Mouse (Mus musculus) forelimb bud, embryonic 11.5 days (tissue): Measurements from ENCODE around the gene Mpv17.
A peak's percentile ranks its signal among the peaks of the same experiment; 100 is the strongest.

Source experiments
- DNase-seq: peaks from one replicate; pipeline ENCODE4 v3.0.0-alpha.2; 2012; ENCODE audit warnings: low read depth, low spot score

The Mpv17 gene

GRCm38 (mm10) chr5:31154152-31154553 is at the start of gene Mpv17:
Gene Mpv17, minus strand, starts transcription at chr5:31154251.
- peak; percentile 88 for DNase-seq

GRCm38 (mm10) chr5:31202933-31203332 is 48.9 kb upstream of the Mpv17 start:
- DNase-seq, result no peak

GRCm38 (mm10) chr5:31201742-31202590 is 47.9 kb upstream of the Mpv17 start, which contains the start of gene Zfp513:
Gene Zfp513, minus strand, starts transcription at chr5:31202303.
- DNase-seq, result peak; percentile 99

DNA sequence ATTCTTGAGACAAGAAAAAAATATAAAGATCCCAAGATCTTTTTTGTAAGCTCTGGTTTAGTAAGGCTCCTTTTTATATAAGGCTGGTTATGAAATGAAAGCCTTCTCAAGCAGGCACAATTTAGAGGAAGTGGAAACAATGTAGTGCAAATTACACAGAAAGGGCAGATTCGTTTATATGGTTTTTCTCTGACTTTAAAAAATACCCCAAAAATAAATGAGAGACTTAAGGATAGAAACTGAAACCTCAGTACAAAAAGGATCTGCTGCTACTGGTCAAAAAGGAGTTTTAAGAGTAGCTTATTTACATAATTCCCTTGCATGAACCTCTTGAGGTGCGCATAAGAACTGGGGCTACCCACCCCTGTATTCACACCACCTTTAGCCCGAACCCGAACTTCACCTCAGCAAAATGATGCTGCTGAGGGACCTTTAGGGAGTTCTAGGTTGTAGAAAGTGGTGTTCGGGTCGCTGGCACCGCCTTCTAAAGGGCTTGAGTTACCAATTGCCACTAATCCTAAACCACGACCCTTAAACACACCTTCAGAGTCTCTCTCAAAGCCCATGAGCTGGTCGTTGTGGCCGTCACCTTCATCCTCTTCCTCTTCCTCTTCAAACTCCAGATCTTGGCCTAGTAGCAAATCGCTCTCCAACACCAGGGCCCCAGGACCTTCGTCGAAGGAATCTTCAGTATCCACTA is 47.1 kb upstream of the Mpv17 start:
- peak; percentile 12 for DNase-seq

GRCm38 (mm10) chr5:31200327-31200768 is 46.3 kb upstream of the Mpv17 start:
- no peak for DNase-seq

- DNase-seq, result no peak
These were observed 45.8 kb upstream of the Mpv17 start for GRCm38 (mm10) chr5:31199893-31200292.

- DNase-seq, result no peak
These were observed 45.4 kb upstream of the Mpv17 start for GRCm38 (mm10) chr5:31199321-31199892.

DNA sequence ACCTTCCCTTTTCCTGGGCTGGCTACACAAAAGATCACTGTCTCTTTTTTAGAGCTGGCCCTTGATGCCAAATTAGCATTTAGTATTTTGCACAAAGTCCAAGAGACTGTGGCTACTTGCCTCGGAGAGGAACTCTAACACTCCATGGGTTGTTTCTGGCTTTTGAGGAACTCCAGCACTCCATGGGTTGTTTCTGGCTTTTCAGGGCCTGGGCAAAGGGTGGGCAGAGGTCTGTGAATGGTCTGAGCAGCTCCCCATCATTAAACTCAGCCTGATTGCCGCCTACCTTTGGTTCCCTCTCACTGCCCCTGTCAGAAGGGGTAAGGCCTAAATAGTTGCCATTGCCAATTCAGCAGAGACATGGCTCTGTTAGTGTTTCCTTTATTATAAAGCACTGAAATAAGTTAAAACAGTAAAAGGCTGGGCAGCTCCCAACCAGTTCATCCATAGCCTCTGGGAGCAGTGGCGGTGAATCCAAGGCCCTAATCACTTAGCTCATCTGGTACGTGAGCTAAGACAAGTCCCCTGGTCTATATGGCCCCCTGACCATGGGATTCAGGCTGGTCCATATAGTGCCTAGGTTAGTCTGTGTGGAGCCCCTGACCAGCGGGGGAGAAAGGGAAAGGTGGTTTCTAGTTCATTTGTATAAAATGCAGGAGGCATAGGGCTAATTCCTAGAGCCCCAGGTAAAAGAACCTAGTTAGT is 44.7 kb upstream of the Mpv17 start:
- DNase-seq, result no peak

GRCm38 (mm10) chr5:31198170-31198569 is 44.1 kb upstream of the Mpv17 start:
- DNase-seq, result no peak

GRCm38 (mm10) chr5:31197072-31197471 is 43.0 kb upstream of the Mpv17 start:
- no peak for DNase-seq

DNA sequence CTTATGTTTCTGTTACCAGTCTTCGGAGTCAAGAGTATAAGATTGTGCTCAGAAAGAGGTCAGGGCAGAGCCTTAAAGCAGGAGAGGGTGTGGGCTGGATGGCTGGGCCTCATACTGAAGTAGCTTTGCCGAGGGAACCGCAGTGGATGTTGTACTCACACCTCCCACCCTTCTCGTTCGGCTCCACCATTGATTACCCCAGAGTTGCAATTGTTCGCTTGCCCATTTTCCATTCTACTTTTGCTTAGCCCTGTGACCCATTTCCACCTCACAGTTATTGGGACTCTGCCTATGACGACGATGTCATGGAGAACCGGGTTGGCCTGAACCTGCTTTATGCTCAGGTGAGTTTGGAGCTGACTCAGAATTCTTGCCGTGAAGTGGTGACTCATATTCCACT is 42.2 kb upstream of the Mpv17 start:
- no peak for DNase-seq

DNA sequence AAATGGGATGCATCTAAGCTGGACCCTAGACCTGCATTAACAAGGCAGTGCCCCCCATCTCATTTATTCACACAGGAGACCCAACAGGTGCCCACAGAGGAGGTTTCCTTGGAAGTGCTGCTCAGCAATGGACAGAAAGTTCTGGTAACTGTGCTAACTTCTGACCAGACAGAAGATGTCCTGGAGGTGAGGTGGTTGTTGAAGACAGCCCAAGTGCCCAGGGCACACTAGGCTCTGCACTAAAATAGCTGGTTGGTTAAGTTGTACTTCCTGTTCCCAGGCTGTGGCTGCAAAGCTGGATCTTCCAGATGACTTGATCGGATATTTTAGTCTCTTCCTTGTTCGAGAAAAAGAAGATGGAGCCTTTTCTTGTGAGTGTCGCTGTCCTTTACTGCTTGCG is 41.6 kb upstream of the Mpv17 start:
- no peak for DNase-seq

- no peak for DNase-seq
These were observed 40.7 kb upstream of the Mpv17 start for GRCm38 (mm10) chr5:31194486-31195485.

DNA sequence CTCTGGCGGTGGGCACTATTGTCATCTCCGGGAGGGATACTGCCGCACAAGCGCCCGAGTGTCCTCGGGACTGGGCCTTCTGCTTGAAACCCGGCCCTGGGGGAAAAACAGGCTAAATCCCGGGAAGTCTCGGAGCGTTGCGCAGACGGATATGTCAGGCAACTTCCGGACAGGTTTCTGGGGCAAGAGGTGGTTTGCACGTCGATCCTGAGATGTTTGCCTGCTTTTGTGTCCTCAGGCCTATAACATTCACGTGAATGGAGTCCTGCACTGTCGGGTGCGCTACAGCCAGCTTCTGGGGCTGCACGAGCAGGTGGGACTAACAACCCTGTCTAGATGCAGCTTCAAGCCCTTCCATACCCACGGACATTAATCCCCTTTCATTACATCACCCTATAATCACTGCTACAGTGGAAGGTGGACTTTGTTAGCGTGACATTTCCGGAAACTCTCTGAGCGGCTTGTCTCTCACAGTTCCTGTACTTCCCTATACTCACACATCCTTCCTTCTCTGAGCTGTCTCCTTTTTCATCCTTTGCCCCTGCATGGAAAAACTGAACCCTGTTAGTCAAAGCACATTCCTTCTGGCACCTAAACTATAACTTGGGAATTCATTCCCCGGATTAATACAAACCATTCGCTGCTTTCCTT is 39.7 kb upstream of the Mpv17 start:
- peak; percentile 12 for DNase-seq

DNA sequence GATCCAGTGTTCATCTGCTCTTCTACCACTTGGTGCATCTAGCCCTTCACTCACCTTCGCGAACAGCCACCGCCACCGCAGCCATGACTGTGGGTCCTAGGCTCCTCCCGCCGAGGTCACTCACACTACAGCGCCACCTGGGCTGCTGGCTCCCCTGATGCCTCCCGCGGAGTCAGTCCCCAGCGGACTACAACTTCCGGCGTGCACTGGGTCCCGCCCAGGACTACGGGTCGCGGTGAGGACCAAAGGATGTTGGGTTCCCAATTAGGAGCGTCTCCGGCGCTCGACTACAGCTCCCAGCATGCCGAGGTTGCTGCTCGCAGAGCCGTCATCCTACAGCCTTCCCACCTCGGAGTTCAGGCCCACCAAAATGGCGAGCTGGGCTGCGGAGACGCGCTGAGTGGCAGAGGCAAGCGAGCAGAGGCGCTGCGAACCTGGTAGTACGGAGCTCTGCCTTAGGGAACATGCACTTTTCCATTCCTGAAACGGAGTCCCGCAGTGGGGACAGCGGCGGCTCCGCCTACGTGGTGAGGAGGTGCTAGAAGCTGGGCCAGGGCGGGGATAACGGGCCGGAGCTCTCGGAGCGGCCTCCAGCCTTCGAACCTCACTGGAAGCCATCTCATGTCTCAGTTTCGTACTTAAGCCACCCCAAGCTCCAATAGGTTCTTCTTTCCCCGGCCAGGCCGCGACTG is 39.0 kb upstream of the Mpv17 start, which contains the start of the genes Snx17 and Eif2b4:
Snx17 (plus strand) TSS at position 289 of the 692 bp plus-strand sequence.
Eif2b4 (minus strand) TSS at position 492 of the 692 bp plus-strand sequence.
- DNase-seq, result peak; percentile 99

GRCm38 (mm10) chr5:31192045-31192938 is 38.2 kb upstream of the Mpv17 start:
- peak; percentile 61 for DNase-seq

DNA sequence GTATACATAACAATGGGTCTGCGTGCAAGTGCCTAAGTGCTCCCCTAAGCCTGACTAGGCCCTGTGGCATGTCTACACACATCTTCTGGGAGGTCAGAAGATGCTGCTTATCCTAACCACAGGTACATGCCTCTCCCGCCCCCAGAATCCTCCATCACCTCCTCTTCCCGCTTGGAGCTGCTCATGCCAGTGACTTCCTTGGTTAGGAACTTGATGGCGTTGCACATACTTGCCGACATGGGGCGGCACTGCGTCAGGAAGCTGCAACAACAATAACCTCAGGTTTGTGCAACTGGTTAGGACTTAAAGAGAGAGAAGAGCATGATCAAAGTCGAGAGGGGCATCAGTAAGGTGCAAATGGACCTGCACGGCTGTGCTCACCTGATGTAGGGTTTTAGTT is 36.1 kb upstream of the Mpv17 start:
- no peak for DNase-seq

- no peak for DNase-seq
These were observed 34.3 kb upstream of the Mpv17 start for GRCm38 (mm10) chr5:31188223-31188840.
